Mouse (Mus musculus): Measurements from ENCODE around the gene Arhgap45. TPM values are rescaled to one million over a fixed set of nuclear protein-coding genes. Genes with fewer than 3 reads are reported as not detected.
A peak's percentile ranks its signal among the peaks of the same experiment; 100 is the strongest.
"Not testable (repeated sequence)": the region's sequence is repeated elsewhere in the genome, so short reads cannot be mapped to it uniquely, and the experiment has no call there.

The Arhgap45 gene
- total RNA-seq, 2 experiments from 2014 or later, result 7.1 to 8.5 TPM

DNA sequence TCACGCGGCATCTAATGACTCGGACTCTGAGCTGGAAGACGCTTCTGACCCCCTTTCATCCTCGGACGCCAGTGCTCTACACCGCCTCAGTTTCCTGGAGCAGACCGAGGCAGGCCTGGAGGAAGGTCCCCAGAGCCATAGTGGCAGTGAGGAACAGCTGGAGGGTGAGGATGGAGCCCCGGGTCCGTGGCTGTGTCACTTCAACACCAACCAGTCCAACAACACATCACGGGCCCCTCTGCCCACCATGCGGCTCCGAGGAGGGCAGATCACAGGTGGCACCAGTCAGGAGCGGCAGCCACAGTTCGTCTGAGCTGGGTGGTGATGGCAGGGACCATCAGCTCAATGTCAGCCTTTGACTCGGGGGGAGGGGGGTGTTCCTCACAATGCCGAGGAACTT is 14.3 kb downstream of the Arhgap45 start:
- DNase-seq (ENCODE audit: low spot score in 2 of 2), result no peak

DNA sequence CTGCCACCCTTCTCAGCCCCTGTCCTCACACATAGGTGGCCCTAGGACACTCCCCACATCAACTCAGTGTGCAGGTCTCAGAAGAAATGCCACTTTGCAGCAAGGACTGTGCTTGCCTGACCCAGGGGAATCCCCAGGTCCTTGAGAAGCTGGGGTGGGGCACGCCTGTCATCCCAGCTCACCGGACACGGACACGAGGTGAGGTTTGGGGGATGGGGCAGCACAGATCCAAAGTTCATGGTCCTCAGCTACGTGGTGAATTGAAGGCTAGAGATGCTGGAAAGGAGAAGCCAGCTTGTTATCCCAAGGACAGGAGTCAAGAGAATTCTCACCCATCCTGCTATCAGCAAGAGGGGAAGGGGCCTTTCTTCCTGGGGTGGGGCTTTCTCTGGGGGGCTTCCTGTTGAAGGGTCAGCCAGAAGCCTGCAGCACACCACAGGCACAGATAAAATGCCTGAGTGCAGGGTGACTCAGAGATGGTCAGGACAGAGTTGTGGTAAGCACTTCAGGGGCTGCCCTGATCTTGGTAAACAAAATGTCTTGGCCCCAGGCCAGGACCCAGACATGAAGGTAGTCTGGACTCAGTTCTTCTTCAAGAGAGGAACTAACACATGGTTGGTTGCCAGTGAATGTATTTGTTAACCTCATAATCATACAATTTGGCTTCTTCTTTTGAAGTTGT is 16.5 kb downstream of the Arhgap45 start:
- DNase-seq (ENCODE audit: low spot score in 2 of 2), result no peak

DNA sequence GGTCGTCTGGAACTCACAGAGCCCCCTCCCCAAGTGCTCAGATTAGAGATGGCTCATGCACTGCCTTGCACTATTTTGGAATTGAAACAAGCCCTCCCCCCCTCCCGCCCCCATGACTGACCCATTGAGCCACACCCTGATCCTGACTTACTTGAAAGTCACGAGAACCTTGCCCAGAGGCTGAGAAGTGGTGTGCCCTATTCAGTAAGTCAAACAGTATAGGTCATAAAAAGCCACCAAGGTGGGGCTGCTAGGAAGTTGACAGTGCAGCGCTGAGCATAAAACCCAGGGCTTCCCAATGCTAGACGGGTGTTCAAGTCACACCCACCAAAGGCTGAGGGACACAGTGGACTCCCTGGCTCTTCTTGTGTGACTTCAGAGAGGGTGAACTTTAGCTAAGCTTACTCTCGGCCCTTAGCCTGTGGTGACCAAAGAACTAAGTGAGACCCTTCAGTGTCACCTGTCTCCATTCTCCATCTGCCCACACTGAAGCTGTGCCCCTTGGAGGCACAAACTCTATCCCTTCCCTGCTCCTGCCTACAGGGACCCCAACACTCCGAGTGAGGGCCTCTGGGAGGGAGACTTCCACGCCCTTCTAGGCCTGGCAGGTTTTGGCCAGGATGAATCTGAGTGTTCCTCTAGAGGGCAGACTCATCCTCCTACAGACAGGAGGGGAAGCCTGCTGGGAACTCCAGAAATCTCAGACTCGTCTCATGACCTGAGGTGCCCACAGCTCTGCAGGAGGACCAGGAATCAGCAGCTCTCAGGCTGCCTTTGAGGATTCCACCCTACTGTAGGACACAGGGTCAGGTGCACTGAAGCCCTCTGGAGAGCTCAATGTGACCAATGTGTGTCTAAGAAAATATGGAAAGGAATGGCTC is 17.3 kb downstream of the Arhgap45 start:
- DNase-seq (ENCODE audit: low spot score in 2 of 2), result no peak

DNA sequence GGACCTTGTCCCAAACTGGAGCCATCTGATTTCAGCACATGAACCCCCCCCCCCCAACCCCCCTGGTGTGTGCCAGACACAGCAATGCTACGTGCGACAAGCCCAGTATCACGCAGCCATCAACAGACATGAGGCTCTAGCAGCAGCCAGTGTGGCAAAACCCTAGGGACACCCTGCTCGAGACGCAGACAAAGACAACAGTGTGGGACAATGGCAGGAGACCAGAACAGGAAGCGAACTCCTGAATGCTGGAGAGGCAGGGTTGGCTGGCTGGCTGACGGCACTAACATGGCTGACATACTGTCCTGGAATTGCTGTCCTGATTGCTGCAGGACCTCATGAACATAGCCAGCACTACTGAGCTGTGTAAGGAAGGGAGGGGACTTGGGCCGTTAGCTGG is 18.7 kb downstream of the Arhgap45 start:
- no peak for DNase-seq (ENCODE audit: low spot score in 2 of 2)

DNA sequence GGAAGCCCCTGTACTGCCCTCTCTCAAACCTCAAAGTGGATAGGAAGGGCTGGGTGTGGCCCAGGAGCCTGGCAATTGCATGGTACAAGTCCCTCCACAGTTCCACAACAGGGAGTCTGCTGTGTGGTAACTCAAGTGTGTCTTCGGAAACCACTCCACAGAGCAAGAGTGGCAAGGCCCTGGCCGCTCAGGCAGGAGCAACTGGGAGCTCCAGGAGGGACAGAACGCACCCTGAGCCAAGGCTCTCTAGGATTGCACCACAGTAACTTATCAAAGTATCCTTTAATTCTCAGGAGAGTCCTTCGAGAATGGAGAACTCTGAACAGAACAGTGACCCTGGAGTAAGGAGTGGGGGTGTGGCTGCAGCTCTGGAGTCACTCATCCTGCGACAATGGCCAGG is 19.2 kb downstream of the Arhgap45 start:
- DNase-seq (ENCODE audit: low spot score in 2 of 2), result no peak

DNA sequence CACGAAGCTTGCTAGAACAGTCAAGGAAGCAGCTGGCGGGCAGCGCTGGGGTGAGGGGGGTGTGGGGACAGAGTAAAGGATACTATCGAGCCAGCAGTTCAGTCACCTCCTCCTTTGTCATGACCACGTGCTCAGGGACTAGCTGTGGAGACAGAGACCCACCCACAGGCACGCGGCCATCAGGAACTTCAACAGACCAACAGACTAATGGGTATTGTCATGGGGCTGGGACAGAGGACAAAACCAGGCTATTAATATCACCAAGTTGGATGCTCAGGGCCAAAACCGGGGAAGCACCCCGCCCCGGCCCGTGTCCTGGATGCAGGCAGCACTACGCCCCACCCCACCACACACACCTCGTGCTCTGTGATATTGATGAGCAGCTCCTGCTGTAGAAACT is 20.4 kb downstream of the Arhgap45 start:
- DNase-seq (ENCODE audit: low spot score in 2 of 2), result no peak

DNA sequence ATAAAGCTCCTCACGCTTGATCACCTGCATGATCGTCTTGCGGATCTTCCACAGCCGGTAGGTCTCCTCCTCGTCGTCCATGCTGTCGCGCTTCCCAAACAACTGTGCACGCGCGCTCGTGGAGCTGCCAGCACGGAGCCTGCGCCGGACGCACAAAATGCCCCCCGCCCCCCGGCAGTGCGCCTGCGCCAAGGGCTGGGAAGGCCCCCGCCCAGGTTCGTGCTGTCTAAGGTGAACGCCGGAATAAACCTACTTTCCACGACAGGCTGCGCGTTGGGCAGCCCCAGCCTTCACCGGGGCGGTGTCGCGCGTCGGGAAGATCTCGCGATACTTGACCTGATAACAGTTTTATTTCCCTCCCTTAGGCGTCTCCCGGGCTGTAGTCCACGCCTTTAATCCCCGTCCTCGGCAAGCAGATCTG is 23.1 kb downstream of the Arhgap45 start, which contains the start of gene Polr2e:
Polr2e (minus strand) TSS at position 237 of the 421 bp plus-strand sequence.
- peak; percentile 95 to 98 for DNase-seq (ENCODE audit: low spot score in 2 of 2)

DNA sequence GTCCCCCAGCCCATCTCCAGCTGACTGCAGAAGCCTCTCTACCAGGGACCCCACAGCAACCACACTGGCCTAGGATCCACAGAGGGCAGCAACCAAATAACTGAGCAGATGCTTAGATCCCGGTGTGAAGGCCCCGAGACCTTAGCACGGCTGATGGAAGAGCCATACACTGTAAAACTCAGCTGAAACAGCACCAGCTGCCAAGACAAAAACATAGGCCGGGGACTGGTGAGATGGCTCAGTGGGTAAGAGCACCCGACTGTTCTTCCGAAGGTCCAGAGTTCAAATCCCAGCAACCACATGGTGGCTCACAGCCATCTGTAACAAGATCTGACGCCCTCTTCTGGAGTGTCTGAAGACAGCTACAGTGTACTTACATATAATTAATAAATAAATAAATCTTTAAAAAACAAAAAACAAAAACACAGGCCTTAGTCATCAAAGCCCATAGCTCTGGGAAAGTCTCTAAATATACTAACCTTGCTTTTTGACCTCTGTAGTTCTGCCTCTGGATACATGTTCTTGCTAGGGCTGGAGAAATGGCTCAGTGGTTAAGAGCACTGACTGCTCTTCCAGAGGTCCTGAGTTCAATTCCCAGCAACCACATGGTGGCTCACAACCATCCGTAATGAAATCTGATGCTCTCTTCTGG is 25.1 kb downstream of the Arhgap45 start:
- not testable (repeated sequence) for DNase-seq (ENCODE audit: low spot score in 2 of 2)

DNA sequence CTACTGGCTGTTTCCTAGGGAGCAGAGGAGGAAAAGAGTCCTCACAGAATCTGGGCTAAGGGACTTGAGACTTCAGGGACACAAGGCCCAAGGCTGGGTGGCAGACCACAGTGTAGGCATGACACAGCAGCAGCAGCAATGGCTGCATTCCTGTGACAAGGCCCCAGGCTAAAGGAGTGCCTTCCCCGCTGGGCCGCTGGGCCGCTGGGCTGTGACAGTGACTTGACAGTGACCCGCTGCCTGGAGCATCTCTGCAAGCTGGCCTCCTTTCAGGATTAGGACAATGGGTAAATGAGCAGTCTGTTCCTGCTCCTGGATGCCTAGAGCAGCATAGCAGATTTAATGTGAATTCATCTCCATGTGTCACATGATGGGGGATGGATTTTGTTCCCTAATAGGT is 27.6 kb downstream of the Arhgap45 start:
- DNase-seq (ENCODE audit: low spot score in 2 of 2), result no peak

DNA sequence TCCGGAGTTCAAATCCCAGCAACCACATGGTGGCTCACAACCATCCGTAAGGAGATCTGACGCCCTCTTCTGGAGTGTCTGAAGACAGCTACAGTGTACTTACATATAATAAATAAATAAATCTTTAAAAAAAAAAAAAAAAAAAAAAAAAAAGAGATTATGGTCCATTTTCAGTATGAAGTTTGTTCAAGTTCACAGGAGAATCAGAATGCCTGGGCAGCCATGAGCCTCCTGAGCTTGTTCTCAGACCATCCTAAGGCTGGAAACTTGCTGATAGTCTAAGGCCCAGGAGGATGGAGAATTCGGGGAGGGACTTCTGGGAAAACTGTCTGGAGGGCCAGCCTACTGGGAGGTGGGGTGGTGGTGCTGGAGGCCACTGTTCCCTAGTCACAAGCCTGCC is 28.9 kb downstream of the Arhgap45 start:
- not testable (repeated sequence) for DNase-seq (ENCODE audit: low spot score in 2 of 2)

DNA sequence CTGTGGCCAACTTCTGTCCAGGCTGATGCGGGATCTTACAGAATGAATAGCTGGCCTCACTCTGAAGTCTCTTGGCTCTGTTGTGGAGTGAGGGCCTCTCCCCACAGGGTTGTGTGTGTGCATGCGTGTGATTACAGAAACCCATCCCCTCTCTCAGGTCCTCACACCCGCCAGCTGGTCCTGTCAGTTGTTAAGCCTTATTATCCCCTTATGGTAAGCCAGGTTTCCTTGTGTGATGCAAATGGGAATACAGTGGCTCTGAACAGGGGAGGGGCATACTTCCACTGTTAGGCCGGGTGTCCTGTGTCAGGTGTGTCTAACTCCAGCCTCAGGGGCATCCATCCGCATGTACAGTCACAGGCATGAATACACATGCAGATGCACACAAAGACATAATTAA is 29.3 kb downstream of the Arhgap45 start:
- DNase-seq (ENCODE audit: low spot score in 2 of 2), result no peak

DNA sequence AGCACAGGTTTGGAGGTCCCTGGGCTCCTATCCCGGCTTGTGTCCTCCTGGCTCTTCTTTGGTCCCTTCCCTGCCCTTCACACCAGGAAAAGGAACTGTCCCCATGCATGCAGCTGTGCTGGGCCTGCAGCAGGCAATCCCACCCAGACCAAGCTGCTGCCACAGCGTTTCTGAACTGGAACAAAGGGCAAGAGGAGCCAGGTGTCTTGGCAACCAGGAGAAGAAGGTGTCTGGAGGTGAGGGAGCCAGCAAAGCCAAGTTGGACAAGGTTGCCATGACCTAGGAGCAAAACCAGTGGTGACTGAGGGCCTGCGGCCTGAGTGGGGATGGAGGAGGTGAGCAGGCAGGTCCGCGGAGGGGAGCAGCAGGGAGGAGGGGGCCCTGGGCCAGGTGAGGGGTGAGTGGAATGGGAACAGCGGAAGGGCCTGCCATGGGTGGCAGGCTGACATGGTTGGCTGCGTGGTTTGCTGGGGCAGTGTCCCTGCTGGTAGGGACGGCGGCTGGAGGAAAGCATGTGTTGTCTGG is 30.6 kb downstream of the Arhgap45 start, which contains the start of gene Gpx4:
Gpx4 (plus strand) TSS at position 126 of the 525 bp plus-strand sequence.
- DNase-seq (ENCODE audit: low spot score in 2 of 2), result no peak

DNA sequence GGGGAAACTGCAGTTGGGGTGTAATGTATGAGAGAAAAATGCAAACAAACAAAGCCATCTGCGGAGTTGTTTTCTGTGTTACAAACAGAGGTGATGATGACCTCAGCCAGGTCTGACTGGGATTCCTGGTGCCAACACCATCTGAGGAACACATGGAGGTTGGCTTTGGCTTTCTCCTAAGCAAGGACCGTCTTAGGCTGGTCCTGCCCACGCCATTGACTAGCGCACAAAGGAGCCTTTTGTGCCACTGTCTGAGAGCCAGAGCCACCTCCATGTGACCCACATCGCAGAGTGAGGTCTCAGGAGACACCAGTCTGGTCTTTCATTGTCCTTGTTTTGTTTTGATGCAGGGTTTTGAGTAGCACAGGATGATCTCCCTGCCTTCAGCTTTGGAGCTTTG is 31.9 kb downstream of the Arhgap45 start:
- DNase-seq (ENCODE audit: low spot score in 2 of 2), result no peak

DNA sequence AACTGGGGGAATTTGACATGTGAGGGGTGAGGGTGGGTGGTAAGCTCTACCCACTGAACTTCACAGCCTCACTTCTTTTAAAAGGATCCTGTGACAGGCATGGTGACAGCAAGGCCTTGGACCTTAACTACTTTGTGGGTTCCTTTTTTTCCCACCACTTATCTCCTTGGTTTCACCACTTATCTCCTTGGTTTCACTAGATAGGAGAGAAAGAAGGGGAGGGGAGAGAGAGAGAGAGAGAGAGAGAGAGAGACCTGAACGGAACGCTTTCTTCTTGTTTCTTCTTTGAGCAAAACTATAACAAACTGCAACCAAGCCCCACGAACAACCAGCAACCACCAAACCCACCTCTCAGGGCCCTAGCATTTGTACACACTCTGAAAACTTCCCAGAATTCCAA is 32.4 kb downstream of the Arhgap45 start:
- DNase-seq (ENCODE audit: low spot score in 2 of 2), result no peak

DNA sequence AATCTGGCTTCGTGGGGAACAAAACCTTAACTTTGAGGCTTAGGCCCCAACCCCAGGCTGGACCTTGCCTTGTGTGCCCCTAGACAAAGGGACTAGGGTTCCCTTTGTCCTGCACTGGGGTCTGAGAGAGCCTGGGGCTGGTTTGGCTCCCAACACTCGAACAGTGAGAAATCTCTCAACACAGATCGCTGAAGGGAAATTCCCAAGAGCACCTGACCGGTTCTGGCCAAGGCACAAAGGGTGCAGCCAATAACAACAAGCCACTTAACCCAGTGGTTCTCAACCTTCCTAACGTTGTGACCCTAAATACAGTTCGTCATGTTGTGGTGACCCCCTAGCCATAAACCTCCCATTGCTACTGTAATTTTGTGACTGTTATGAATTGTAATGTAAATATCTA is 33.8 kb downstream of the Arhgap45 start:
- no peak for DNase-seq (ENCODE audit: low spot score in 2 of 2)

DNA sequence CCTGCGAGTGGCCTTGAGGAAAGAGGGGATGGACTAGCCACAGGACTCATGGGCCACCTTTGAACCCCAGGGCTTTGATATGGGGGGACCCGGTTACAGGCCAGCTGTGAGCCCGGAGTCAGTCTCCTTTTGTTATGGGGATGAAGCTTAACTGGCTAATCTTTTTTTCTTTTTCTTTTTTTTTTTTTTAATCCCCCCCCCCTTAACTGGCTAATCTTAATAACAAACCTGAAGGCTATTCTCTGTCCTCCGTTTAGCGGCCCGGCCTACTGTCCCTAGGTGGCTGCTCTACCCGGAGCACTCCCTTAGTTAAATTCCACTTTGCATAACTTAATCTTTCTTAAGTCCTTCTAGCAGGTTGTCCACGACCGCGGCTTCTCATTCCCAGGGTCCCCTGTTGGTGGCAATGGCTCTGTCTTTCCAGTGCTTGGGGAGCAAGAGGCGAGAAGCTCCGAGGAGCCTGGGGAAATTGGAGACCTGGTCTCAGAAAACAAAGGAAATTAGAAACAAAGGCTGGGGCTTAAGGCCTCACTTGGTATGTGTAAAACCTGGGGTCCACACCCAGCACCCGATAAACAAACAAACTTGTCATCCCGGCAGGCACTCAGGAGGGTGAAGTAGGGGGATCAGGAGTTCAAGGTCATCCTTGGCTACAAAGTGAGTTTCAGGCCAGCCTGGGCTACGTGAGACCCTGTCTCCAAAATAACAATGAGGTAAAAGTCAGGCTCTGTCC is 34.6 kb downstream of the Arhgap45 start:
- DNase-seq (ENCODE audit: low spot score in 2 of 2), result no peak

DNA sequence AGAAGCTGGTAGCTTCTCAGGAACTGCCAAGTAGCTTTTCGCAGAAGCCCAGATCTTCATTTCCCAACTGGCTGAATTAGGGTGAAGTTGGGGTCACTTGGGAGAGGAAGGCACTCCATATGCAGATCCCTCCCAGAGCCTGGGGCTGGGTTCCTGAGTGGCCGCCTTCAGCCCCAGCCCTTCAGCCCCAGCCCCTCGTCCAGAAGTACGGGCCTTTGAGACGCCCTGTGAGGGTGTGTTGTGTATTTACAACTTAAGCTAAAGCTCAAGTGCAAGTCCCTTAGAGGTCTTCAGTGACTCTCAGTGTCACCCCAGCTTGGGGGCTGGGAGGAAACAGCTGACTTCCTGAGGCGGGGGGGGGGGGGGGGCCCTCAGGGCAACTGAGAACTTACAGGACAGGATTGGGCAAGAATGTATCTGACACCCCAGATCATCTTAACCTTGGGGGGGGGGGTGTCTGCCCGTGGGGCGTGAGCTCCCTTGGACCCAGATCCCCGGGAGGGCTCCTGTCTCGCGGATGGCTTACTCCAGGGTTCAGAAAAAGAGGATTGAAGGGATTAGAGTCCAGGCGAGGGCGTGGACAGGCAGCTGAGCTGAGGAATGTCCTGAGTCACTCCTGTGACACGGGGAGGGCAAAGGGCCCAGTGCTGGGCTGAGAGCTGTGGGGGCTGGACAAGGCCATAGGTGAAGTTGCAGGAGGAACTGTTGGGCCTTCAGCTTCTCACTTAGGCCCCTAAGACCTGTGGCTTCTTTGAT is 35.3 kb downstream of the Arhgap45 start:
- DNase-seq (ENCODE audit: low spot score in 2 of 2), result no peak

DNA sequence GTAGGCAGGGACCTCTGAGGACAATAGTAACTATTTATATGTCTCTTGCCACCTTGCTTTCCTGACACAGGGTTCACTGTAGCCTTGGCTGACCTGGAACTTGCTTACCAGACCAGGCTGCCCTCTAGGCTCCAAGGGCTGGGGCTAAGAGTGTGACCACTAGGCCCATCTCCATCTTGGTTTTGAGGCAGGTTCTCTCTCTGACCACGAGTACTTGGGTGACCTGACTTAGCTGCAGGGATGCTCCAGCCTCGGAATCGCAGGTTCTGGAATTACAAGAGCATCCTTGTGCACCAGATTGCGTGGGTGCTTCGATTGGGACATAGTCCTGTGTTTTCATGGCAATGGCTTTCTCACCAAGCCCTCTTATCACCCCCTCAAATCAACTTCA is 35.9 kb downstream of the Arhgap45 start:
- DNase-seq (ENCODE audit: low spot score in 2 of 2), result no peak

DNA sequence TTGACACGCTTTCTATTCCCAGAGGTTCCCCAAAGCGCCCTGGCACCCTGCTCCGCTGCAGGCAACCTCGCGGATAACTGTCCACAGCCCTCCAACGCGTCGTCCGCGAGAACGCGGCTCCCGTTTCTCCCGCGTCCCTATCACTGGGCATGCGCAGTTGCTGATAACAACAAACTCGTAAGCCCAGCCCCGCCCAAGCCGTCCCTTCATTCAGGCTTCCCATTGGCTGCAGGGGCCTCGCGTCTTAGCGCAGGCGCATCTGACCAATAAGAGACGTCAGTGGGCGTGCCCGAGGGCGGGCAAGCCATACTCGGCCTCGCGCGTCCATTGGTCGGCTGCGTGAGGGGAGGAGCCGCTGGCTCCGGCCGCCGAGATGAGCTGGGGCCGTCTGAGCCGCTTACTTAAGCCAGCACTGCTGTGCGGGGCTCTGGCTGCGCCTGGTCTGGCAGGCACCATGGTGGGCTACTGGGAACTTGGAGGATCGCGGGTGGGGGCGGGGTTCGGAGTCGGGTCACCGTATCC is 36.9 kb downstream of the Arhgap45 start:
- DNase-seq (ENCODE audit: low spot score in 2 of 2), result peak; percentile 96 to 99

Data from adrenal gland, postnatal 4 days (tissue).